Mouse (Mus musculus): ENCODE results near the gene Kdf1.

DNA sequence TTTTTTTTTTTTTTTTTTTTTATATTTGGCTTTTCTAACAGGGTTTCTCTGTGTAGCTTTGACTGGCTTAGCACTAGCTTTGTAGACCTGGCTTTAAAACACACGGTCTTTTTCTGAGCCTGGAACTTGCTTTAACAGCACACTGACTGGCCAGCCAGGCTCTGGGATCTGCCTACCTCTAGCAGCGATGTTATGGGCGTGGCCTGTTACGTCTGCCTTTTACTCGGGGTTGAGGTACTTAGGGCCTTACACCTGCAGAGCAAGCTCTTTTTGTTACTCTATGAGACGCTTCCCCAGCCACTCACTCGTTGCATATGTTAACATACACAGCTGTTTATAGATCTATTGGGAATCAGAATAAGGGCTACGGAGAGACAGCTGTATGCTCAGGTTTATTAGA, 48.5 kb downstream of the Kdf1 start:
- TF ChIP-seq MAX (IDR thresholded peaks at IDR 0.05; ENCODE audit: low read depth), result no peak
- no peak for TF ChIP-seq POLR2A (IDR thresholded peaks at IDR 0.05; ENCODE audit: insufficient read length, low read depth)
- TF ChIP-seq TCF12 (IDR thresholded peaks at IDR 0.05; ENCODE audit: insufficient read depth, poor library complexity, severe bottlenecking), result no peak
- TF ChIP-seq USF1 (IDR thresholded peaks at IDR 0.05; ENCODE audit: low read depth), result no peak
- TF ChIP-seq REST (IDR thresholded peaks at IDR 0.05; ENCODE audit: insufficient read depth, insufficient read length), result no peak
- no peak for TF ChIP-seq E2F4 (IDR thresholded peaks at IDR 0.05; ENCODE audit: insufficient read depth)
- no peak for TF ChIP-seq CEBPB (IDR thresholded peaks at IDR 0.05; ENCODE audit: insufficient read depth, poor library complexity, severe bottlenecking)
